Mouse (Mus musculus) MEL (cell line): ENCODE data around the gene Ghsr. TPM values are rescaled to one million over a fixed set of nuclear protein-coding genes. Genes with fewer than 3 reads are reported as not detected.

Experiments used
- DNase-seq: peaks from one replicate; pipeline ENCODE4 v3.0.0; 2011; ENCODE audit warnings: low read depth, low spot score
- H3K27ac ChIP-seq: 2 replicates; pipeline ENCODE4 v1.5.1; 2012; ENCODE audit warnings: low read depth, mild to moderate bottlenecking, control low read depth, low read length, moderate library complexity; ENCODE audit not compliant: control insufficient read depth
- H3K27me3 ChIP-seq, 2 experiments: fragments of 150-350 bp in 1 of 2; sonication (generic) in 1 of 2; 2 replicates each; pipeline ENCODE4 v1.6.1; 2012; ENCODE audit warnings: low read length in 2 of 2, mild to moderate bottlenecking in 2 of 2, improper control_type of control experiment in 1 of 2, moderate library complexity in 1 of 2; ENCODE audit not compliant: insufficient read depth in 2 of 2, control insufficient read depth in 1 of 2
- H3K36me3 ChIP-seq, 2 experiments: 2 replicates each; pipeline ENCODE4 v1.6.1; 2012 to 2014; ENCODE audit warnings: low read length in 2 of 2, improper control_type of control experiment in 1 of 2, inconsistent platforms in 1 of 2, mild to moderate bottlenecking in 1 of 2; ENCODE audit not compliant: insufficient read depth in 2 of 2, control insufficient read depth in 1 of 2
- H3K4me1 ChIP-seq, 2 experiments: fragments of 150-350 bp in 1 of 2; sonication (generic) in 1 of 2; 2 replicates each; pipeline ENCODE4 v1.6.1; 2012; ENCODE audit warnings: low read length in 2 of 2, improper control_type of control experiment in 1 of 2, mild to moderate bottlenecking in 1 of 2; ENCODE audit not compliant: insufficient read depth in 2 of 2, control insufficient read depth in 1 of 2
- H3K4me3 ChIP-seq, 2 experiments: fragments of 150-350 bp in 1 of 2; sonication (generic) in 1 of 2; 2 replicates each; pipeline ENCODE4 v1.5.1; 2012; ENCODE audit warnings: low read depth in 2 of 2, low read length in 2 of 2, mild to moderate bottlenecking in 2 of 2, moderate library complexity in 2 of 2, control low read depth in 1 of 2, improper control_type of control experiment in 1 of 2; ENCODE audit not compliant: control insufficient read depth in 1 of 2, insufficient read depth in 1 of 2
- H3K79me2 ChIP-seq: 2 replicates; pipeline ENCODE4 v1.6.1; 2012; ENCODE audit warnings: mild to moderate bottlenecking, low read length, moderate library complexity; ENCODE audit not compliant: control insufficient read depth, poor library complexity, insufficient read depth
- H3K9ac ChIP-seq: 2 replicates; pipeline ENCODE4 v1.6.1; 2012; ENCODE audit warnings: low read depth, mild to moderate bottlenecking, control low read depth, low read length, moderate library complexity; ENCODE audit not compliant: control insufficient read depth, poor library complexity, severe bottlenecking
- H3K9me3 ChIP-seq: fragments of 150-350 bp; sonication (generic); replicated peaks from 2 replicates; pipeline ENCODE4 v1.6.1; 2012; ENCODE audit warnings: mild to moderate bottlenecking, low read length, improper control_type of control experiment, moderate library complexity; ENCODE audit not compliant: insufficient read depth
- CHD1 ChIP-seq: IDR thresholded peaks from 2 replicates; pipeline ENCODE4 v1.6.1; 2012; ENCODE audit warnings: low read depth, mild to moderate bottlenecking, inconsistent platforms, low read length, improper control_type of control experiment
- E2F4 ChIP-seq: IDR thresholded peaks from 2 replicates; pipeline ENCODE4 v1.6.1; 2011; ENCODE audit warnings: low read depth, low read length, improper control_type of control experiment, borderline replicate concordance
- ELF1 ChIP-seq: IDR thresholded peaks from 2 replicates; pipeline ENCODE4 v1.6.1; 2014; ENCODE audit warnings: low read depth, mild to moderate bottlenecking, inconsistent platforms, low read length, improper control_type of control experiment, moderate library complexity
- EP300 ChIP-seq, 2 experiments: IDR thresholded peaks; 2 replicates each; pipeline ENCODE4 v1.6.1; 2011; ENCODE audit warnings: improper control_type of control experiment in 2 of 2, low read length in 2 of 2, low read depth in 1 of 2, mild to moderate bottlenecking in 1 of 2
- ETS1 ChIP-seq: IDR thresholded peaks from 2 replicates; pipeline ENCODE4 v1.6.1; 2012; ENCODE audit warnings: low read depth, mild to moderate bottlenecking, inconsistent platforms, low read length, improper control_type of control experiment, moderate library complexity
- KAT2A ChIP-seq: conservative IDR thresholded peaks from 2 replicates; pipeline ENCODE4 v1.6.1; 2012; ENCODE audit warnings: low read depth, low read length, improper control_type of control experiment, inconsistent platforms
- MAFK ChIP-seq: IDR thresholded peaks from 2 replicates; pipeline ENCODE4 v1.6.1; 2011; ENCODE audit warnings: low read depth, mild to moderate bottlenecking, low read length, improper control_type of control experiment, borderline replicate concordance
- MAZ ChIP-seq: IDR thresholded peaks from 2 replicates; pipeline ENCODE4 v1.6.1; 2012; ENCODE audit warnings: low read depth, mild to moderate bottlenecking, inconsistent platforms, low read length, improper control_type of control experiment
- MXI1 ChIP-seq: IDR thresholded peaks from 2 replicates; pipeline ENCODE4 v1.6.1; 2011; ENCODE audit warnings: mild to moderate bottlenecking, low read depth, low read length, improper control_type of control experiment
- NELFE ChIP-seq: IDR thresholded peaks from 2 replicates; pipeline ENCODE4 v1.6.1; 2011; ENCODE audit warnings: low read depth, low read length, improper control_type of control experiment
- NRF1 ChIP-seq: IDR thresholded peaks from 2 replicates; pipeline ENCODE4 v1.6.1; 2014; ENCODE audit warnings: low read depth, mild to moderate bottlenecking, inconsistent platforms, low read length, improper control_type of control experiment, moderate library complexity; ENCODE audit not compliant: poor library complexity, insufficient read depth, severe bottlenecking
- POLR2AphosphoS2 ChIP-seq: IDR thresholded peaks from 2 replicates; pipeline ENCODE4 v1.6.1; 2011; ENCODE audit warnings: low read length, improper control_type of control experiment
- POLR2AphosphoS5 ChIP-seq: IDR thresholded peaks from 2 replicates; pipeline ENCODE4 v1.6.1; 2012; ENCODE audit warnings: low read depth, borderline replicate concordance, mild to moderate bottlenecking, inconsistent platforms, low read length, moderate library complexity, mixed read lengths
- RAD21 ChIP-seq: IDR thresholded peaks from 2 replicates; pipeline ENCODE4 v1.6.1; 2011; ENCODE audit warnings: mild to moderate bottlenecking, low read depth, low read length, improper control_type of control experiment
- RCOR1 ChIP-seq: IDR thresholded peaks from 2 replicates; pipeline ENCODE4 v1.6.1; 2012; ENCODE audit warnings: low read depth, mild to moderate bottlenecking, inconsistent platforms, low read length, improper control_type of control experiment
- SIN3A ChIP-seq: IDR thresholded peaks from 2 replicates; pipeline ENCODE4 v1.6.1; 2012; ENCODE audit warnings: low read length, improper control_type of control experiment, inconsistent platforms
- SMC3 ChIP-seq: IDR thresholded peaks from 2 replicates; pipeline ENCODE4 v1.6.1; 2011; ENCODE audit warnings: low read depth, low read length, improper control_type of control experiment
- TAL1 ChIP-seq: IDR thresholded peaks from 2 replicates; pipeline ENCODE4 v1.6.1; 2012; ENCODE audit warnings: mild to moderate bottlenecking, inconsistent platforms, low read length, moderate library complexity, mixed read lengths
- UBTF ChIP-seq: IDR thresholded peaks from 2 replicates; pipeline ENCODE4 v1.6.1; 2012; ENCODE audit warnings: low read depth, mild to moderate bottlenecking, inconsistent platforms, low read length, improper control_type of control experiment, moderate library complexity, borderline replicate concordance; ENCODE audit not compliant: insufficient read depth
- USF1 ChIP-seq: IDR thresholded peaks from 2 replicates; pipeline ENCODE4 v1.6.1; 2014; ENCODE audit warnings: low read depth, mild to moderate bottlenecking, inconsistent platforms, low read length, improper control_type of control experiment, moderate library complexity
- ZKSCAN1 ChIP-seq: IDR thresholded peaks from 2 replicates; pipeline ENCODE4 v1.6.1; 2012; ENCODE audit warnings: low read depth, mild to moderate bottlenecking, inconsistent platforms, low read length, improper control_type of control experiment, moderate library complexity
- ZNF384 ChIP-seq: IDR thresholded peaks from 2 replicates; pipeline ENCODE4 v1.6.1; 2012; ENCODE audit warnings: low read depth, mild to moderate bottlenecking, inconsistent platforms, low read length, improper control_type of control experiment
- polyA plus RNA-seq, 2 experiments: library from polyadenylated mRNA; stranded (reverse) in 1 of 2; unstranded in 1 of 2; fragments of >175 nt in 1 of 2; fragments of >200 nt in 1 of 2; gene quantifications; 2 replicates each; pipeline versions ENCODE4 v1.2.1 to v1.2.4; 2012; ENCODE audit warnings: low replicate concordance in 2 of 2, low read depth in 1 of 2; ENCODE audit not compliant: insufficient read length in 2 of 2, insufficient read depth in 1 of 2, missing spikeins in 1 of 2
- total RNA-seq: library from RNA; depleted of rRNA; stranded (reverse); fragments of 300-350 nt; gene quantifications from 2 replicates; pipeline ENCODE4 v1.2.3, GENCODE M21; 2012

Gene Ghsr
- total and polyA plus RNA-seq, 3 experiments = not detected

- no peak for TF ChIP-seq MXI1
- no peak for TF ChIP-seq TAL1
- TF ChIP-seq SMC3 = no peak
- no peak for TF ChIP-seq POLR2AphosphoS5
- no peak for TF ChIP-seq ZNF384
- TF ChIP-seq USF1 = no peak
- TF ChIP-seq ETS1 = no peak
- TF ChIP-seq KAT2A = no peak
- no peak for TF ChIP-seq ELF1
- TF ChIP-seq UBTF = no peak
- TF ChIP-seq MAZ = no peak
- no peaks in the 10 kb centered on the region for H3K36me3 ChIP-seq
Measured at GRCm38 (mm10) chr3:27422521-27422920, 51.4 kb downstream of the Ghsr start.

GRCm38 (mm10) chr3:27424049-27424667 is 53.0 kb downstream of the Ghsr start:
- no peak overlapping the region for H3K4me3 ChIP-seq
- no peaks in the 10 kb centered on the region for H3K9me3 ChIP-seq
- H3K27ac ChIP-seq = no peak overlapping the region
- H3K79me2 ChIP-seq = no peaks in the 10 kb centered on the region
- DNase-seq = no peak
- TF ChIP-seq KAT2A (no peak), EP300 (IDR thresholded peaks at IDR 0.05; ENCODE audit: low read depth in 1 of 2, low read length in 2 of 2) (no peak), NRF1 (no peak), CHD1 (no peak), SIN3A (no peak), ZNF384 (no peak), POLR2AphosphoS2 (no peak), MAFK (no peak), RAD21 (no peak), ZKSCAN1 (no peak), NELFE (no peak), RCOR1 (no peak), MAZ (no peak), MXI1 (no peak), E2F4 (no peak)
- no peaks in the 10 kb centered on the region for H3K4me1 ChIP-seq
- no peaks in the 10 kb centered on the region for H3K27me3 ChIP-seq
- no peak overlapping the region for H3K9ac ChIP-seq
- no peaks in the 10 kb centered on the region for H3K36me3 ChIP-seq

More at GRCm38 (mm10) chr3:27422521-27422920, 51.4 kb downstream of the Ghsr start:
- no peak overlapping the region for H3K27ac ChIP-seq
- DNase-seq = no peak
- H3K4me3 ChIP-seq = no peak overlapping the region
- no peaks in the 10 kb centered on the region for H3K9me3 ChIP-seq
- H3K4me1 ChIP-seq = no peaks in the 10 kb centered on the region
- no peaks in the 10 kb centered on the region for H3K27me3 ChIP-seq
- H3K9ac ChIP-seq = no peak overlapping the region
- H3K79me2 ChIP-seq = no peaks in the 10 kb centered on the region
